Mouse (Mus musculus): ENCODE results near the gene Ptprg. TPM values are rescaled to one million over a fixed set of nuclear protein-coding genes. Genes with fewer than 3 reads are reported as not detected.

Gene Ptprg
- polyA plus RNA-seq, 1 experiment: 12.1 TPM

GRCm38 (mm10) chr14:12062628-12063360 is 509.5 kb downstream of the Ptprg start:
- no peaks in the 10 kb centered on the region for H3K4me1 ChIP-seq (ENCODE audit: control insufficient read depth, insufficient read depth, low read length)
- H3K4me3 ChIP-seq (ENCODE audit: control insufficient read depth, low read depth, low read length): no peak overlapping the region
- no peak for TF ChIP-seq CTCF (IDR thresholded peaks at IDR 0.05; ENCODE audit: control insufficient read depth, insufficient read depth, insufficient replicate concordance, low read depth, low read length)
- no peak for TF ChIP-seq POLR2A (IDR thresholded peaks at IDR 0.05; ENCODE audit: control insufficient read depth, low read depth, low read length)
- no peaks in the 10 kb centered on the region for H3K27me3 ChIP-seq (ENCODE audit: control insufficient read depth, insufficient read depth, low read length)
- no peaks in the 10 kb centered on the region for H3K36me3 ChIP-seq (ENCODE audit: control insufficient read depth, insufficient read depth, low read length)
- H3K27ac ChIP-seq (ENCODE audit: control insufficient read depth, insufficient read depth, low read depth, low read length): no peak overlapping the region

- no peak for TF ChIP-seq POLR2A (IDR thresholded peaks at IDR 0.05; ENCODE audit: control insufficient read depth, low read depth, low read length)
- no peak for TF ChIP-seq CTCF (IDR thresholded peaks at IDR 0.05; ENCODE audit: control insufficient read depth, insufficient read depth, insufficient replicate concordance, low read depth, low read length)
- no peaks in the 10 kb centered on the region for H3K27me3 ChIP-seq (ENCODE audit: control insufficient read depth, insufficient read depth, low read length)
- no peaks in the 10 kb centered on the region for H3K36me3 ChIP-seq (ENCODE audit: control insufficient read depth, insufficient read depth, low read length)
- H3K4me1 ChIP-seq (ENCODE audit: control insufficient read depth, insufficient read depth, low read length): no peaks in the 10 kb centered on the region
- no peak overlapping the region for H3K4me3 ChIP-seq (ENCODE audit: control insufficient read depth, low read depth, low read length)
- H3K27ac ChIP-seq (ENCODE audit: control insufficient read depth, insufficient read depth, low read depth, low read length): no peak overlapping the region
Observed at GRCm38 (mm10) chr14:12065001-12065400, 511.7 kb downstream of the Ptprg start.

DNA sequence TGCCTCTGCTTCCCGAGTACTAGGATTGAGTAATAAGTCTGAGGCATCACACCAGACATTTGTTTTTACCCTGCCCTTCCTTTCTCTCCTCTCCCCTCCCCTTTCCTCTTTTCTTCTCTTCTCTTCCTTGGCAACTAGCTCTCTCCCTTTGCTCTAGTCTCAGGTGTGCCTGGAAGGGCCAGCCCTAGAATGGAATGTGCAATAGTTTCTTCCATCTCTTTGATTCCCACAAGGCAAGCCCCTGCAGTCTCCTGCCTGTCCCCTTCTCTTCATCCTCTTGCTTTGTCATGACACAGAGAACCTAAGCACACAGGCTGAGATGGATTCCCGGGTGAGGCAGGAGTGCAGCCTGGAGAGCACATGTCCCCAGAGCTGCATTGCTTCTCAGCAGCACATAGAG is 512.4 kb downstream of the Ptprg start:
- TF ChIP-seq CTCF (IDR thresholded peaks at IDR 0.05; ENCODE audit: control insufficient read depth, insufficient read depth, insufficient replicate concordance, low read depth, low read length) (no peak), POLR2A (IDR thresholded peaks at IDR 0.05; ENCODE audit: control insufficient read depth, low read depth, low read length) (no peak)
- no peaks in the 10 kb centered on the region for H3K27me3 ChIP-seq (ENCODE audit: control insufficient read depth, insufficient read depth, low read length)
- H3K36me3 ChIP-seq (ENCODE audit: control insufficient read depth, insufficient read depth, low read length): no peaks in the 10 kb centered on the region
- H3K4me1 ChIP-seq (ENCODE audit: control insufficient read depth, insufficient read depth, low read length): no peaks in the 10 kb centered on the region
- H3K27ac ChIP-seq (ENCODE audit: control insufficient read depth, insufficient read depth, low read depth, low read length): no peak overlapping the region
- H3K4me3 ChIP-seq (ENCODE audit: control insufficient read depth, low read depth, low read length): no peak overlapping the region

- Histone ChIP-seq H3K27ac (ENCODE audit: control insufficient read depth, insufficient read depth, low read depth, low read length) (no peak overlapping the region), H3K36me3 (ENCODE audit: control insufficient read depth, insufficient read depth, low read length) (no peaks in the 10 kb centered on the region), H3K4me3 (ENCODE audit: control insufficient read depth, low read depth, low read length) (no peak overlapping the region), H3K4me1 (ENCODE audit: control insufficient read depth, insufficient read depth, low read length) (no peaks in the 10 kb centered on the region), H3K27me3 (ENCODE audit: control insufficient read depth, insufficient read depth, low read length) (no peaks in the 10 kb centered on the region)
- TF ChIP-seq POLR2A (IDR thresholded peaks at IDR 0.05; ENCODE audit: control insufficient read depth, low read depth, low read length) (no peak), CTCF (IDR thresholded peaks at IDR 0.05; ENCODE audit: control insufficient read depth, insufficient read depth, insufficient replicate concordance, low read depth, low read length) (no peak)
Observed at GRCm38 (mm10) chr14:12069707-12070106, 516.4 kb downstream of the Ptprg start.

- no peaks in the 10 kb centered on the region for H3K27me3 ChIP-seq (ENCODE audit: control insufficient read depth, insufficient read depth, low read length)
- H3K36me3 ChIP-seq (ENCODE audit: control insufficient read depth, insufficient read depth, low read length): no peaks in the 10 kb centered on the region
- H3K4me1 ChIP-seq (ENCODE audit: control insufficient read depth, insufficient read depth, low read length): no peaks in the 10 kb centered on the region
- no peak overlapping the region for H3K27ac ChIP-seq (ENCODE audit: control insufficient read depth, insufficient read depth, low read depth, low read length)
- TF ChIP-seq POLR2A (IDR thresholded peaks at IDR 0.05; ENCODE audit: control insufficient read depth, low read depth, low read length) (no peak), CTCF (IDR thresholded peaks at IDR 0.05; ENCODE audit: control insufficient read depth, insufficient read depth, insufficient replicate concordance, low read depth, low read length) (no peak)
- no peak overlapping the region for H3K4me3 ChIP-seq (ENCODE audit: control insufficient read depth, low read depth, low read length)
Observed at GRCm38 (mm10) chr14:12070361-12070760, 517.0 kb downstream of the Ptprg start.

DNA sequence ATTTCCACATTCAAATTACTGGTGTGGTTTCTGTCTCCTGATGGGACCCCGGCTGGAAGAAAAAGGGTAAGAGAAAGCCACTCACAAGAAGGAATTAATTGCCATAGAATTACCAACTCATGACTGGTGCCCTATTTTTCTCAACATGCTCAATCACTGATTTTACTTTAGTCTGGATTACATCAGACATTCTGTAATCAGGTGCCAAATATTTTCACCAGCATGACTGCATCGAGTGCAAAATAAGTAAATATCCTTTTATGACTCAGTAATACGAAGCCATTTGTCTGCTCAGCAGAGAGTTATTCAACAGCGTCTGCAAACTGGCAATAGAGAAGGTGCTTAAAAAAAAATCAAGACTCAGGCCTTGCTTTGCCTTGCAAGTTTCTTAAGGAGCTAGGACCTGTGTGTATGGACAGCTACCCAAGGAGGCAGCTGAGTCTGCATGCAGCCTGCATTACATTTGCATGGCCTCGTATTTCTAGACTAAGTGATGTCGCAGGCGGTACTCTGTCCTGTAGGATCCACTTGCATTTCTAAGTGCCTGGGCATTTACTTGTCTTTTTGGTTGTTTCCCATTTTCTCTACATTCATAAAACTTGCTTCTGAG is 517.6 kb downstream of the Ptprg start:
- Histone ChIP-seq H3K4me3 (ENCODE audit: control insufficient read depth, low read depth, low read length) (no peak overlapping the region), H3K27ac (ENCODE audit: control insufficient read depth, insufficient read depth, low read depth, low read length) (no peak overlapping the region), H3K27me3 (ENCODE audit: control insufficient read depth, insufficient read depth, low read length) (no peaks in the 10 kb centered on the region), H3K4me1 (ENCODE audit: control insufficient read depth, insufficient read depth, low read length) (no peaks in the 10 kb centered on the region), H3K36me3 (ENCODE audit: control insufficient read depth, insufficient read depth, low read length) (no peaks in the 10 kb centered on the region)
- no peak for TF ChIP-seq CTCF (IDR thresholded peaks at IDR 0.05; ENCODE audit: control insufficient read depth, insufficient read depth, insufficient replicate concordance, low read depth, low read length)
- TF ChIP-seq POLR2A (IDR thresholded peaks at IDR 0.05; ENCODE audit: control insufficient read depth, low read depth, low read length): no peak

GRCm38 (mm10) chr14:12072026-12072861 is 518.9 kb downstream of the Ptprg start:
- Histone ChIP-seq H3K36me3 (ENCODE audit: control insufficient read depth, insufficient read depth, low read length) (no peaks in the 10 kb centered on the region), H3K4me1 (ENCODE audit: control insufficient read depth, insufficient read depth, low read length) (no peaks in the 10 kb centered on the region), H3K27ac (ENCODE audit: control insufficient read depth, insufficient read depth, low read depth, low read length) (no peak overlapping the region), H3K4me3 (ENCODE audit: control insufficient read depth, low read depth, low read length) (no peak overlapping the region), H3K27me3 (ENCODE audit: control insufficient read depth, insufficient read depth, low read length) (no peaks in the 10 kb centered on the region)
- TF ChIP-seq POLR2A (IDR thresholded peaks at IDR 0.05; ENCODE audit: control insufficient read depth, low read depth, low read length) (no peak), CTCF (IDR thresholded peaks at IDR 0.05; ENCODE audit: control insufficient read depth, insufficient read depth, insufficient replicate concordance, low read depth, low read length) (no peak)
